Mouse (Mus musculus) T-helper 2 cell (primary cell): ENCODE measurements around the gene Astl.

Experiments used
- in situ Hi-C: fragments of 300-600 bp; cut with MboI, MseI; formaldehyde crosslinking; loops from one replicate; pipeline ENCODE4 v1.15.1; 2025; ENCODE audit warnings: high pct_unique_total_duplicates

Astl gene

GRCm38 (mm10) chr2:127323667-127324066, 14.8 kb upstream of the Astl start:
- in situ Hi-C loops, result no loop called here

- in situ Hi-C loops, result no loop called here
These were observed 14.0 kb upstream of the Astl start for GRCm38 (mm10) chr2:127324456-127324855.

GRCm38 (mm10) chr2:127328090-127328851, 10.2 kb upstream of the Astl start:
- in situ Hi-C loops, result no loop called here

GRCm38 (mm10) chr2:127332807-127333570, 5.5 kb upstream of the Astl start:
- in situ Hi-C loops, result no loop called here

GRCm38 (mm10) chr2:127333945-127334603, 4.4 kb upstream of the Astl start:
- in situ Hi-C loops, result no loop called here

- in situ Hi-C loops, result no loop called here
These were observed 3.3 kb upstream of the Astl start for GRCm38 (mm10) chr2:127335078-127335541.

- in situ Hi-C loops, result no loop called here
These were observed 2.5 kb upstream of the Astl start, which contains the start of gene Dusp2 for GRCm38 (mm10) chr2:127335767-127336496. Gene Dusp2 (plus strand): TSS chr2:127336159.

- in situ Hi-C loops, result no loop called here
These were observed 2.0 kb upstream of the Astl start for GRCm38 (mm10) chr2:127336497-127336832.

- in situ Hi-C loops, result no loop called here
These were observed 1.6 kb upstream of the Astl start for GRCm38 (mm10) chr2:127336885-127337284.

- in situ Hi-C loops, result no loop called here
These were observed 908 bp upstream of the Astl start for GRCm38 (mm10) chr2:127337531-127337930.

GRCm38 (mm10) chr2:127338012-127338411, 427 bp upstream of the Astl start:
- in situ Hi-C loops, result no loop called here

- in situ Hi-C loops, result no loop called here
These were observed 394 bp downstream of the Astl start for GRCm38 (mm10) chr2:127338833-127339232.

- in situ Hi-C loops, result no loop called here
These were observed 823 bp downstream of the Astl start for GRCm38 (mm10) chr2:127339262-127339661.

- in situ Hi-C loops, result loop anchor here (5.0 kb wide), 2 partner anchors 34 to 89 kb away; no protein-coding TSS in a partner anchor
These were observed 2.7 kb downstream of the Astl start for GRCm38 (mm10) chr2:127341159-127341558.

GRCm38 (mm10) chr2:127346334-127346733, 7.9 kb downstream of the Astl start:
- in situ Hi-C loops, result no loop called here

GRCm38 (mm10) chr2:127347147-127347985, 8.9 kb downstream of the Astl start:
- in situ Hi-C loops, result no loop called here

- in situ Hi-C loops, result no loop called here
These were observed 15.4 kb downstream of the Astl start for GRCm38 (mm10) chr2:127353881-127354280.

- in situ Hi-C loops, result loop anchor here (5.0 kb wide), 1 partner anchor 80 kb away; the partner anchor contains the start of gene Fahd2a
These were observed 24.2 kb downstream of the Astl start, which contains the start of gene Adra2b for GRCm38 (mm10) chr2:127362459-127363281. Gene Adra2b (plus strand): TSS chr2:127363208.

- in situ Hi-C loops, result loop anchor here (5.0 kb wide), 1 partner anchor 79 kb away; the partner anchor contains the start of gene Fahd2a
These were observed 24.8 kb downstream of the Astl start for GRCm38 (mm10) chr2:127363282-127363652.
